Mouse (Mus musculus) kidney, embryonic 15.5 days (tissue): ENCODE measurements around the gene Rpl5. TPM values are rescaled to one million over a fixed set of nuclear protein-coding genes. Genes with fewer than 3 reads are reported as not detected.

Source experiments
- ATAC-seq: fragments of 200-750 bp; cut with Nextera tagmentation; replicated peaks from 2 replicates; pipeline ENCODE4 v1.8.0; 2017; ENCODE audit warnings: moderate TSS enrichment; ENCODE audit not compliant: low FRiP score
- H3K27ac ChIP-seq: fragments of 300-500 bp; sonication (generic); 2 replicates; pipeline ENCODE4 v1.5.1; 2015; ENCODE audit warnings: mild to moderate bottlenecking, inconsistent platforms
- H3K27me3 ChIP-seq: fragments of 300-500 bp; sonication (generic); 2 replicates; pipeline ENCODE4 v1.6.1; 2015; ENCODE audit warnings: inconsistent platforms
- H3K36me3 ChIP-seq: fragments of 300-500 bp; sonication (generic); 2 replicates; pipeline ENCODE4 v1.6.1; 2015; ENCODE audit warnings: inconsistent platforms
- H3K4me1 ChIP-seq: fragments of 300-500 bp; sonication (generic); 2 replicates; pipeline ENCODE4 v1.6.1; 2015; ENCODE audit warnings: inconsistent platforms
- H3K4me2 ChIP-seq: fragments of 300-500 bp; sonication (generic); 2 replicates; pipeline ENCODE4 v1.6.1; 2015; ENCODE audit warnings: moderate library complexity, mild to moderate bottlenecking, inconsistent platforms
- H3K4me3 ChIP-seq: fragments of 300-500 bp; sonication (generic); replicated peaks from 2 replicates; pipeline ENCODE4 v1.5.1; 2015; ENCODE audit warnings: mild to moderate bottlenecking, inconsistent platforms
- H3K9ac ChIP-seq: fragments of 300-500 bp; sonication (generic); 2 replicates; pipeline ENCODE4 v1.6.1; 2015; ENCODE audit warnings: mild to moderate bottlenecking, inconsistent platforms
- H3K9me3 ChIP-seq: fragments of 300-500 bp; sonication (generic); replicated peaks from 2 replicates; pipeline ENCODE4 v1.6.1; 2016; ENCODE audit warnings: inconsistent platforms
- WGBS: fragments of 180-500 bp; shearing (Covaris S2); methylation state at CpG from one replicate; pipeline ENCODE4 v1.1.7; 2015; ENCODE audit warnings: mixed read lengths; 5-methylcytosine and 5-hydroxymethylcytosine counted together
- polyA plus RNA-seq: library from polyadenylated mRNA; unstranded; fragments of >200 nt; fragmentation: Nextera tagmentation; extraction: Ambion mirVana; gene quantifications from 2 replicates; pipeline ENCODE4 v1.2.1, GENCODE M21; 2015

Rpl5 gene
- 84.9 and 85.4 TPM in 2 replicates for polyA plus RNA-seq

DNA sequence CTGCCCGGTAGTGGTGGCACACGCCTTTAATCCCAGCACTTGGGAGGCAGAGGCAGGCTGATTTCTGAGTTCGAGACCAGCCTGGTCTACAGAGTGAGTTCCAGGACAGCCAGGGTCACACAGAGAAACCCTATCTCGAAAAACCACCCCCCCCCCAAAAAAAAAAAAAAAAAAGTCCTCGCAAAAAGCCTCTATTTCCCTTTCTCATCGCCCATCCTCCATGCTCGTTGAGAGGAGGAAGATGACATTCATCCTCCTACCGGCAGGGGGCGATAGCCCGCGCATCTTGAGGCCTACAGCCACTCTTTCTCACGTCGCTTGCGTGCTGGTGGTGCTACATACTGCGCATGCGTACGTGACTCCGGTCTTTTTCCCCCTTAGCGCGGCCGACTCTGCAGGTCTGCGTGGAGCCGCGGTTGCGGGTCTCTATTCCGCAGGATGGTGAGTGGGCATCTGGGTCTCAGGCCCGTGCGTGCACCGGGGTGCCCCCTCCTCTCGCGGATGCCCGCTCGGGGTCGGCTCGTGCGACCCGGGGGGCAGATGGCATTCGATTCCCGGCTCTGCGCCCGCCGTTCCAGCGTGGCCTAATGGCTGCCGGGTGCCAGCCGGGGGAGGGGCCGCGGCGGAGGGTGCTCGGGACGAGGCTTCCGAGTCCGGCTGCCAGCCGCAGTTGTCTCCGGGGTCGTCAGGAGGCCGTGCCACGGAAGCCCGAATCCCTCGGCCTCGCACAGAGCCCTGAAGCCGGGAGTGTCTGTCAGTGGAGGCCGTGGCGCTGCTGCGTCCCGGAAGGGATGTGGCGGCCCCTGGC, at the start of gene Rpl5:
Rpl5 (plus strand) TSS at position 297 of the 808 bp plus-strand sequence.
- WGBS: 4% methylated on average over 66 of the region's 66 CpGs
- Histone ChIP-seq H3K27me3 (0 out of 2 replicates have a peak, but pooled peaks cover 5% of the 10 kb centered on the region), H3K9ac (peak within 1 kb of the TSS; percentile 98)

DNA sequence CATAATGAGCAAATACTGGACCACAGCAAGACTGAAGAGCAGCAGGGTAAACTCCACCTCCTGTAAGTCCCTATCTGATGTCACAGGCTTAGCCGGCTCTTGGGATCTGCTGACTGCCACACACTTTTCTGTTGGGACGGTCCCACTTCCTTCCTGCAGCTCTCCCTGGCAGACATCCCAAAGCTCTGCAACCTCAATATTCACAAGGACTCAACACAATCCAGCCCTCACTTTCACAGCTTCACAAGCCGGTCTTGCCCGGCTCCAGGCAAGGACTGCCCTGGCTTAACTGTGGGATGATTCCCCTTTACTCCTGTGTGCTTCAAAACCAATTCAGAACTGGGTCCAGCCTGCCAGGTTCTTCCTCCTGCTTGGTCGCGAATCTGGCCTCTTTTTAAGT, 46.5 kb upstream of the Rpl5 start:
- Histone ChIP-seq H3K36me3 (peaks cover 6% of the 10 kb centered on the region; the same call in 1 of the 2 replicates), H3K4me1 (peaks cover 18% of the 10 kb centered on the region), H3K9me3 (no peaks in the 10 kb centered on the region; the same call in 1 of the 2 replicates), H3K4me2 (no peak overlapping the region), H3K27ac (peak overlapping the region; percentile 54; the same call in 1 of the 2 replicates), H3K9ac (no peak overlapping the region), H3K4me3 (no peak overlapping the region), H3K27me3 (no peaks in the 10 kb centered on the region)
- WGBS: 42% methylated on average over 6 of the region's 6 CpGs
- no peak for ATAC-seq

More for the DNA sequence above, at the start of gene Rpl5:
- Histone ChIP-seq H3K4me2 (peak within 1 kb of the TSS; percentile 62), H3K9me3 (no peaks in the 10 kb centered on the region), H3K27ac (peak within 1 kb of the TSS; percentile 89), H3K4me3 (peak within 1 kb of the TSS; percentile 97), H3K4me1 (peaks cover 12% of the 10 kb centered on the region; the same call in 1 of the 2 replicates), H3K36me3 (peaks cover 33% of the 10 kb centered on the region)
- ATAC-seq: peak; percentile 98

DNA sequence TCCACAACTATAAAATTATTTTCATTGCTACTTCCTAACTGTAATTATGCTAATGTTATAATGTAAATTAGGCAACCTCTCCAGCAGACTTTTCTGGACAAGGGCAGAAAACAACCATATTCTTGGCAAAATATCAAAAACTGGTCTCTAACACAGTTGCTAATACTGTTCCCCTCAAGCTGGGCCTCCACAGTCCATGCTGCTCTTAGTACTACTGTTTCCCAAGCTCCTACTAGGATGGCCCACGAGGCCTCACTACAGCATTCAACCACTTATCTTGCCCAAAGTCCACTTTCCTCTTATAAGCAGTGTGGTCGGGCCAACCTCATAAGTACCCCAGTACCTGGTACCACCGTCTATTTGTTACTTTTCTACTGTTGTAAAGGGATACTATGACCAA, 45.7 kb upstream of the Rpl5 start:
- H3K27ac ChIP-seq: no peak overlapping the region
- no peaks in the 10 kb centered on the region; the same call in 1 of the 2 replicates for H3K9me3 ChIP-seq
- H3K4me2 ChIP-seq: no peak overlapping the region
- H3K27me3 ChIP-seq: no peaks in the 10 kb centered on the region
- ATAC-seq: no peak
- peaks cover 6% of the 10 kb centered on the region; the same call in 1 of the 2 replicates for H3K36me3 ChIP-seq
- H3K4me3 ChIP-seq: no peak overlapping the region
- WGBS: 74% methylated on average over 3 of the region's 3 CpGs
- no peak overlapping the region for H3K9ac ChIP-seq
- H3K4me1 ChIP-seq: peaks cover 18% of the 10 kb centered on the region

DNA sequence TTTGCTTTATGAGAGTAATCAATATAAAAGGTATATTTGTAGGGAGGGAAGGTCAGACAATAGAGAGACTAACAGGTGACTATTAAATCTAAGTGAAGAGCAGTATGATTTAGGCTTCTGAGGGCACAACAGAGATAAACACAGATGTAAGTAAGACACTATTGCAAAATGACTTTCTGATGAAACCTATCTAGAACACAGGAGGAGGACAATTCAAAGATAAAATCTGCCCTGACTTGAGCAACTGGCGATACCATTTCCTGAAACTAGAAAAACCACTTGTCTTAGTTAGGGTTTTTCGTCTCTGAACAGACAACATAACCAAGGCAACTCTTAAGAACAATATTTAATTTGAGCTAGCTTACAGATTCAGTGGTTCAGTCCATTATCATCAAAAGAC, 44.8 kb upstream of the Rpl5 start:
- no peak overlapping the region for H3K4me2 ChIP-seq
- 78% methylated on average over 2 of the region's 2 CpGs for WGBS
- H3K27ac ChIP-seq: no peak overlapping the region
- H3K4me1 ChIP-seq: peaks cover 18% of the 10 kb centered on the region
- no peaks in the 10 kb centered on the region for H3K27me3 ChIP-seq
- H3K9ac ChIP-seq: no peak overlapping the region
- ATAC-seq: no peak
- no peak overlapping the region for H3K4me3 ChIP-seq
- H3K36me3 ChIP-seq: no peaks in the 10 kb centered on the region
- no peaks in the 10 kb centered on the region for H3K9me3 ChIP-seq

DNA sequence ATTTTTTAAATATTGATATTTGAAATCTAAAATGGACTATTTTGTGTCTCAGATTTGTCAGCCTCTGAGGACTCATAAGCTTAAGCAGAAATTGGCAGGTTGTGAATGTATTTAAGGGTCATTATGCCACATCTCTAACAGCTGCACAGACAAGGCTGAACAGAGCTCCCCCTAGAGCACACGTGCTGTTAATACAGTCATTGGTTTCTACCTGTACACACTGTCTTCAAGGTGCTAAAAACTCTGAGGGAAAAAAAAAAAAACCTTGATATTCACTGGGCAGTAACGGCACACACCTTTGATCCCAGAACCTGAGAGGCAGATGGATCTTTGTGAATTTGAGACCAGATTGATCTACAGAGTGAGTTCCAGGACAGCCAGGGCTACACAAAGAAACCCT, 41.3 kb upstream of the Rpl5 start:
- WGBS: 47% methylated on average over 2 of the region's 2 CpGs
- no peak for ATAC-seq
- H3K4me1 ChIP-seq: peaks cover 11% of the 10 kb centered on the region
- no peaks in the 10 kb centered on the region for H3K9me3 ChIP-seq
- H3K4me3 ChIP-seq: no peak overlapping the region
- no peaks in the 10 kb centered on the region for H3K27me3 ChIP-seq
- no peak overlapping the region for H3K9ac ChIP-seq
- H3K27ac ChIP-seq: no peak overlapping the region
- no peak overlapping the region for H3K4me2 ChIP-seq
- H3K36me3 ChIP-seq: no peaks in the 10 kb centered on the region

DNA sequence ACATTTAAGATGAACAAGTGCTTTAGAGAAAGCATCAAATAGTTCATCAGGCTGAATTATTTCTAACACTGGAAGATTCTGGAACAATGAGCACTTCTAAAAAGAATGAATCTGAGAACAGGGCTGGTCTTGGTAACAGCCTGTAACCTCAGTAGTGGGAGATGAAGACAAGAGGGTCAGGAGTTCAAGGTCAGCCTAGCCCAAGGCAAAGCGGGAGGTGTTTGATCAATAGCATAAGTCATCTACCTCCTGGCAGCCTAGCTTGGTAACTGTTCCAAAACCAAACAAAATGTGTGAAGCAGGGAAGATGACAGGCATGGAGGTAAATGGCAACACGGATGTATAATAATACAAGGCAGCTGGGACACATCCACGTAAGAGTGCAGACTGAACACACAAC, 36.3 kb upstream of the Rpl5 start:
- Histone ChIP-seq H3K9me3 (no peaks in the 10 kb centered on the region), H3K27ac (no peak overlapping the region), H3K4me2 (no peak overlapping the region), H3K4me3 (no peak overlapping the region), H3K36me3 (no peaks in the 10 kb centered on the region), H3K27me3 (no peaks in the 10 kb centered on the region), H3K9ac (no peak overlapping the region), H3K4me1 (peaks cover 16% of the 10 kb centered on the region)
- 78% methylated on average over 3 of the region's 3 CpGs for WGBS
- ATAC-seq: no peak

DNA sequence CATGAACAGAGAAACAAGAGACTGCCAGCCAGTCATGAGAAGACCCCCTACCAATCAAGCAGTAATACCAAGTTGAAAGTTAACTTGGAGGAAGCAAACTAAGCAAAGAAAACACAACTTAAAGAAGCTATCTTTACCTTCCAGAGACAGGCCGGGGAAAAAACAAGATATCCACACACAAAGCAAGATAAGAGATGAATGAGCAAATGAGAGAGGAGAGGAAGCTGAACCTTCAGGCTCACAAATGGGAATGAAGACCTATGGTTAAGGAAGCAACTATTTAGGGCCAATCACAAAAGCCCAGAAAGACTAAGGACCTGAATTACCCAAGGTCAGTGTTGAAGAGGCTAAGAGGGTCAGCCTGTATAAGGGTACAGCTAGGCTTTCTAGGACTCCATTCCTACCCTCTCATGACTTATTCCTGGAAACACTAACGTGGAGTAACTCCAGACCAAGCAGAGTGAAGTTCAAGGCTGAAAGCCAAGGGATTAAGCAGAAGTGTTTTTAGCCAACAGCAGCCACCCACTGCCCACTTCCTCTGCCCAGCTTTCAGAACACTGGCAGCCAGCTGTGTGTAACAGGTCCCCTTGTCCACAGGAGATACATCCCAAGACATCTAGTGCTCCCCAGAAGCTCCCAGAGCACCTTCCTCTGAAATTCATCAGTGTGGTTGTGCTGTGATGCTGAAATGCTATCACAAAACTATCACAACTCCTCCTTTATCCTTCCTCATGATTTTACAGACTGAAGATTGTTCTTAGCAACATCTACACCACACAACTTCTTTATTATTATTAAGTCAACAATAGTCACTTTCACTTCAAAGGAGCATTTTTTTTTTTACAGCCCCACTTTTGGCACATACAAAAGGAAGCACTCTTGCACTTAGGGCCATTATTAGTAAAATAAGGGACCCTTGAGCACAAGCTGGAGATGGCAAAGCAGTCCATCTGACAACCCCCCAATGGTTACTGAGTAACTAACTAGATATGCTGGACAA, 33.9 kb upstream of the Rpl5 start:
- Histone ChIP-seq H3K9ac (no peak overlapping the region), H3K27ac (no peak overlapping the region)
- no peak for ATAC-seq

DNA sequence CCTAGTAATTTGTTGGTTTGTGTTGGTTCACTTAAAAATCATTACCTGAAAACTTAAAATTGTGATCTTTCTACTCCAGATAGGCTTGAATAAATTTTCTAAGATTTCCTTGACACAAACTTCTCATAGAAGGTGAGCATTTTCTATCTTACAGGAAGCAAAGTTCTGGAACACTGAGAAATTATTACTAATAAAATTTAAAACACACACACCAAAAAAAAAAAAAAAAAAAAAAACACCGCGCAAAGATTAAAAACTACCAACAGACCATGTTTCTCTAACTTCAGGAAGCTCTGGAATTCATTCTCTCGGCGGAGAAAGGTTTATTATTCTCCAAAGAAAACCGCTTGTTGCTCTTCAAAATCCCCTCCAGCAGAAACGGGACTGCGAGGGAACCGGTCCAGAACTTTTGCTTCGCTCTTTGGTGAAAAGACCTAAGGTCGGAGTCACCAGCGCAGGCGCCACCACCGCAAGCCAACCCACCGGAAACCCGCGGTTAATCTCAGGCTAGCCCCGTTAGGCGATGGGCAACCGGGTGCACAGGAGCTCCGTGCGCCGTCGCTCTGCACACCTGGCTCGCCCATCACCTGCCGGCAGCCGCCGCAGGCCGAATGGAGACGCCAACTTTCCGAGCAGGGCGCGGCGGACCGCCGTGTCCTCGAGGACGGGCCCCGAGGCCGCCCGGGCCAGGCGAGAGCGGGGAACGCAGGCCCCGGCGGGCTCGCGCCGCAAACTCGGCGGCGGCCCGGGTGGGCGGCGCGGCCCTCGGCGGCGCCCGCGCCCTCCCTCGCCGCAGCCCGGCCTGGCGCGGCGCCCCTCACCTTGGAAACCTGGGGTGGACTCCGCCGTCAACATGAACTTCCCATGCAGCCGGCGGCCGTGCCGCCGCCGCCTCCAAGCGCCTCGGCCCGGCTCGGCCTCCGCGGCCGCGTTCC, 32.1 kb upstream of the Rpl5 start:
- peak; percentile 76 for ATAC-seq
- H3K9me3 ChIP-seq: no peaks in the 10 kb centered on the region
- H3K4me1 ChIP-seq: peaks cover 16% of the 10 kb centered on the region
- WGBS: under 1% methylated on average over 61 of the region's 82 CpGs
- peak overlapping the region; percentile 98 for H3K27ac ChIP-seq
- peak overlapping the region; percentile 66 for H3K4me2 ChIP-seq
- H3K36me3 ChIP-seq: no peaks in the 10 kb centered on the region
- H3K27me3 ChIP-seq: 0 out of 2 replicates have a peak, but pooled peaks cover 3% of the 10 kb centered on the region
- H3K9ac ChIP-seq: peak overlapping the region; percentile 93
- peak overlapping the region; percentile 93 for H3K4me3 ChIP-seq

More for the DNA sequence above, 33.9 kb upstream of the Rpl5 start:
- Histone ChIP-seq H3K4me1 (peaks cover 16% of the 10 kb centered on the region), H3K27me3 (0 out of 2 replicates have a peak, but pooled peaks cover 3% of the 10 kb centered on the region), H3K4me2 (peak overlapping the region; percentile 66), H3K36me3 (no peaks in the 10 kb centered on the region), H3K9me3 (no peaks in the 10 kb centered on the region), H3K4me3 (no peak overlapping the region)
- 66% methylated on average over 2 of the region's 2 CpGs for WGBS

DNA sequence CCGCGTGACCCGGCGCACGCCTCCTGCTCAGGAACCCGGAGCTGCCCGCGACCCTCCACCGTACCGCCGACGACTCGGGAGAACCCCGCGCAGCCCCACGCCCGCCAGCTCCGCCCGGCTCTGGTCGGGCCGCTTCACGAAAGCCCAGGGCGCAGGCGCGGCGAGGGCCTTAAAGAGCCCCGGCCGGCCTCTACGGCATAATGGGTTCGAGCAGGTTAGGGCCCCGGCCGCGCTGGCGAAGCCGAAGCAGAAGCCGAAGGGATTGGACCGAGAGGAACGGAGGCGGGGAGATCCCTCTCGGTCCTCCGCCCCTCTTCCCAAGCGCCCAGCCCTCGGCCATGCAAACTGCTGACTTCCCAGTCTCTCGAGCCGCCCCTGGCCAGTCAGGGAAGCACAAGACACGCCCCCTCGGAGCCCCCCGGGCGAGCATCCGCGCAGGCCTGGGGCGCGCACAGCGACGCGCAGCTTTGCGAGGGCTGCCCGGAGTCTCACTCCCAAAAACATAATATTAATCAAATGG, 31.3 kb upstream of the Rpl5 start:
- ATAC-seq: peak; percentile 100
- WGBS: under 1% methylated on average over 57 of the region's 58 CpGs
- peaks cover 16% of the 10 kb centered on the region for H3K4me1 ChIP-seq

DNA sequence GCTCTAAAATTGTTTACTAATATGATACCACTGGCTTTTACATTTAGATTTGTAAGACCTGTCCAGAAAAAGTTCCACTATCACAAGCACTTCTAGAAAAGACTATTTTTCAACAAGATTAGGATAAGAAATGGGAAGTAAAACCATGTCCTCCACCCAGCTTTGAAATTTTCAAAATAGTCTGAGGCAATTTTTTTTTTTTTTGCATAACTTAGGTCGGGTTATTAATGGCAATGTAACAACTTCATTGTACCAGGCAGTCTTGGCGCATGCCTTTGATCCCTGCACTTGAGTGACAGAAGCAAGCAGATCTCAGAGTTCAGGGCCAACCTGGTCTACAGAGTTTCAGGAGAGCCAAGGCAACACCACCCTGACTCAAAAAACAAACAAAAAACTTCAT, 30.6 kb upstream of the Rpl5 start:
- H3K4me1 ChIP-seq: peaks cover 16% of the 10 kb centered on the region
- H3K9me3 ChIP-seq: no peaks in the 10 kb centered on the region
- no peak for ATAC-seq
- whole genome bisulfite sequencing: 62% methylated on average over 2 of the region's 2 CpGs
- H3K4me2 ChIP-seq: no peak overlapping the region
- 0 out of 2 replicates have a peak, but pooled peaks cover 3% of the 10 kb centered on the region for H3K27me3 ChIP-seq
- H3K36me3 ChIP-seq: no peaks in the 10 kb centered on the region
- no peak overlapping the region for H3K4me3 ChIP-seq
- H3K27ac ChIP-seq: no peak overlapping the region
- H3K9ac ChIP-seq: no peak overlapping the region

More for the DNA sequence above, 31.3 kb upstream of the Rpl5 start:
- peak overlapping the region; percentile 93 for H3K9ac ChIP-seq
- H3K27me3 ChIP-seq: 0 out of 2 replicates have a peak, but pooled peaks cover 3% of the 10 kb centered on the region
- H3K4me2 ChIP-seq: peak overlapping the region; percentile 66
- peak overlapping the region; percentile 93 for H3K4me3 ChIP-seq
- H3K9me3 ChIP-seq: no peaks in the 10 kb centered on the region
- H3K27ac ChIP-seq: peak overlapping the region; percentile 98
- H3K36me3 ChIP-seq: no peaks in the 10 kb centered on the region

DNA sequence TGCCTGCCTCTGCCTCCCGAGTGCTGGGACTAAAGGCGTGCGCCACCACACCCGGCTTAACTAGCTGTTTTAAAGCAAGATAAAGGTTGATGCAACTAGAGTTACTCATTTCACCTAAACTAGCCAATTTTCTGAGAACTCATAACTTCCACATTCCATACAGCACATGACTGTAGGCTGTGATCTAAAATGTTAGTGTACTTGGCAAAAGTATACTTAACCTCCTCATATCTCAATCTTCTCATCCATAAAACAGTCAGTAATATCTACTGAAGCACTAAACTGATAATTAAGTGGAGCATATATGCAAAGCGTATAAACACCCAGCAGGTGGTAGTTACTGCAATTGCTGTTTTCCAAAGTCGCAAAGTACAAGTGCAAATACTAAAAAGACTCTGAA, 27.0 kb upstream of the Rpl5 start:
- no peak overlapping the region for H3K9ac ChIP-seq

More for the DNA sequence above, 27.0 kb upstream of the Rpl5 start:
- Histone ChIP-seq H3K27me3 (0 out of 2 replicates have a peak, but pooled peaks cover 3% of the 10 kb centered on the region), H3K27ac (no peak overlapping the region), H3K9me3 (no peaks in the 10 kb centered on the region), H3K4me3 (no peak overlapping the region), H3K4me2 (no peak overlapping the region), H3K4me1 (no peaks in the 10 kb centered on the region), H3K36me3 (no peaks in the 10 kb centered on the region)
- no peak for ATAC-seq
- 93% methylated on average over 6 of the region's 6 CpGs for WGBS
